8 mouse cellular contexts compared by ENCODE assay signal in genomic region chr1:156037144-156037583, GRCm38 (mm10). TPM values are rescaled to one million over a fixed set of nuclear protein-coding genes. Genes with fewer than 3 reads are reported as not detected.
A peak's percentile ranks its signal among the peaks of the same experiment; 100 is the strongest.
DNase-seq lines count a peak whose midpoint lies in the region; ATAC-seq and TF ChIP-seq lines count a peak whose summit lies in the region.

No protein-coding gene starts in this region.

- no peak overlapping the region for H3K4me2 ChIP-seq in forebrain, embryonic 15.5 days (replicated peaks)
- H3K4me2 ChIP-seq in liver, embryonic 14.5 days (ENCODE audit: low read depth) = peak overlapping the region; percentile 84

- TF ChIP-seq EP300 in liver, embryonic 14.5 days (IDR thresholded peaks at IDR 0.05; ENCODE audit: low read depth) = no peak

- H3K4me1 ChIP-seq in forebrain, embryonic 10.5 days = peaks cover 35% of the 10 kb centered on the region
- peaks cover 30% of the 10 kb centered on the region for H3K4me1 ChIP-seq in forebrain, embryonic 15.5 days
- peaks cover 39% of the 10 kb centered on the region for H3K4me1 ChIP-seq in E14TG2a.4 (replicated peaks; ENCODE audit: low read depth, low read length)
- H3K4me1 ChIP-seq in embryonic fibroblast, embryonic 13.5 days (ENCODE audit: control insufficient read depth, insufficient read depth, low read length) = no peaks in the 10 kb centered on the region
- H3K4me1 ChIP-seq in liver, embryonic 14.5 days (replicated peaks; ENCODE audit: control insufficient read depth in 2 of 2, insufficient read depth in 2 of 2, low read length in 1 of 2) = peaks cover 17 to 18% of the 10 kb centered on the region in 2 experiments

- H3K27me3 ChIP-seq in forebrain, embryonic 10.5 days (ENCODE audit: poor library complexity, severe bottlenecking) = no peaks in the 10 kb centered on the region
- H3K27me3 ChIP-seq in forebrain, embryonic 15.5 days = no peaks in the 10 kb centered on the region
- H3K27me3 ChIP-seq in E14TG2a.4 (ENCODE audit: insufficient read depth, low read length) = no peaks in the 10 kb centered on the region
- H3K27me3 ChIP-seq in liver, embryonic 14.5 days (ENCODE audit: control insufficient read depth, insufficient read depth, low read length) = no peaks in the 10 kb centered on the region

- peaks cover 23% of the 10 kb centered on the region for H3K36me3 ChIP-seq in forebrain, embryonic 10.5 days (replicated peaks)
- peaks cover 15% of the 10 kb centered on the region for H3K36me3 ChIP-seq in forebrain, embryonic 15.5 days
- H3K36me3 ChIP-seq in E14TG2a.4 (ENCODE audit: insufficient read depth, low read length) = peaks cover 23% of the 10 kb centered on the region
- H3K36me3 ChIP-seq in liver, embryonic 14.5 days (replicated peaks; ENCODE audit: control insufficient read depth, insufficient read depth, low read depth) = peaks cover 12% of the 10 kb centered on the region

- no peak for TF ChIP-seq CTCF in E14TG2a.4 (conservative IDR thresholded peaks at IDR 0.05; ENCODE audit: low read length)
- no peak for TF ChIP-seq CTCF in embryonic fibroblast, embryonic 13.5 days (IDR thresholded peaks at IDR 0.05; ENCODE audit: borderline replicate concordance, insufficient read depth, low read length)
- TF ChIP-seq CTCF in liver, embryonic 14.5 days (IDR thresholded peaks at IDR 0.05; ENCODE audit: low read depth) = no peak

- TF ChIP-seq POLR2A in embryonic fibroblast, embryonic 13.5 days (IDR thresholded peaks at IDR 0.05; ENCODE audit: low read depth, low read length) = peak; percentile 66

- no peak overlapping the region for H3K9ac ChIP-seq in forebrain, embryonic 15.5 days (replicated peaks)
- peak overlapping the region; percentile 61 for H3K9ac ChIP-seq in liver, embryonic 14.5 days (replicated peaks)

- no peak for DNase-seq in forebrain, embryonic 10.5 days (ENCODE audit: extremely low spot score, low spot score)
- peak; percentile 87 for DNase-seq in induced T-regulatory cell, adult 2 months (ENCODE audit: low read depth)
- peak; percentile 75 to 82 (median 79) for DNase-seq in liver, embryonic 14.5 days (ENCODE audit: low read depth in 3 of 3, low spot score in 3 of 3)
- peak; percentile 10 to 25 for DNase-seq in spleen, postnatal 14 days (ENCODE audit: low spot score in 2 of 2)
- DNase-seq in MN1 (ENCODE audit: low spot score) = no peak

- ATAC-seq in forebrain, embryonic 15.5 days (replicated peaks) = no peak
- ATAC-seq in liver, embryonic 14.5 days (ENCODE audit: insufficient read depth) = no peak

- WGBS in forebrain, embryonic 10.5 days = 68% methylated on average over 5 of the region's 5 CpGs
- 75% methylated on average over 5 of the region's 5 CpGs for WGBS in forebrain, embryonic 15.5 days
- WGBS in liver, embryonic 14.5 days (ENCODE audit: insufficient replicate concordance) = 1% methylated on average over 5 of the region's 5 CpGs

- H3K27ac ChIP-seq in forebrain, embryonic 10.5 days = peak overlapping the region; percentile 63
- H3K27ac ChIP-seq in forebrain, embryonic 15.5 days (replicated peaks) = no peak overlapping the region
- H3K27ac ChIP-seq in embryonic fibroblast, embryonic 13.5 days (ENCODE audit: insufficient read depth, low read length) = peak overlapping the region; percentile 65
- peak overlapping the region; percentile 97 for H3K27ac ChIP-seq in liver, embryonic 14.5 days

- no peaks in the 10 kb centered on the region for H3K9me3 ChIP-seq in forebrain, embryonic 10.5 days
- no peaks in the 10 kb centered on the region for H3K9me3 ChIP-seq in forebrain, embryonic 15.5 days
- H3K9me3 ChIP-seq in E14TG2a.4 (ENCODE audit: low read length) = no peaks in the 10 kb centered on the region
- H3K9me3 ChIP-seq in liver, embryonic 14.5 days (ENCODE audit: control insufficient read depth, low read length) = no peaks in the 10 kb centered on the region

- peak overlapping the region; percentile 85 for H3K4me3 ChIP-seq in forebrain, embryonic 10.5 days
- no peak overlapping the region for H3K4me3 ChIP-seq in forebrain, embryonic 15.5 days
- H3K4me3 ChIP-seq in E14TG2a.4 (replicated peaks; ENCODE audit: low read length) = peak overlapping the region; percentile 95
- H3K4me3 ChIP-seq in embryonic fibroblast, embryonic 13.5 days (ENCODE audit: insufficient read depth, low read length) = peak overlapping the region; percentile 45
- peak overlapping the region; percentile 76 to 85 for H3K4me3 ChIP-seq in liver, embryonic 14.5 days (ENCODE audit: insufficient read depth in 1 of 2, low read depth in 2 of 2, low read length in 2 of 2)

RNA-seq across cellular contexts. Expression of gene Tor1aip1, which starts 0.9 kb away (rescaled TPM):
- 39.0 and 42.2 TPM in 2 replicates for polyA plus RNA-seq in forebrain, embryonic 10.5 days (2016; fragmentation: Nextera tagmentation; extraction: Ambion mirVana)
- 24.9 and 25.2 TPM in 2 replicates for polyA plus RNA-seq in forebrain, embryonic 15.5 days (2015; fragmentation: Nextera tagmentation; extraction: Ambion mirVana)
- polyA plus RNA-seq in embryonic fibroblast, embryonic 13.5 days (2011; ENCODE audit: insufficient read length, low read depth, missing spikeins) = 71.4 and 77.9 TPM in 2 replicates
- polyA plus RNA-seq in liver, embryonic 14.5 days (2012; rRNA removed) = 6.4 and 6.6 TPM in 2 replicates
- polyA plus RNA-seq in liver, embryonic 14.5 days (2014; fragmentation: Nextera tagmentation; extraction: Ambion mirVana) = 20.9 and 21.6 TPM in 2 replicates

RNA-seq across cellular contexts. Expression of gene Tor1aip2, which starts 2.0 kb away (rescaled TPM):
- polyA plus RNA-seq in forebrain, embryonic 10.5 days (2016; fragmentation: Nextera tagmentation; extraction: Ambion mirVana) = 104 and 108 TPM in 2 replicates
- 69.7 and 73.6 TPM in 2 replicates for polyA plus RNA-seq in forebrain, embryonic 15.5 days (2015; fragmentation: Nextera tagmentation; extraction: Ambion mirVana)
- polyA plus RNA-seq in embryonic fibroblast, embryonic 13.5 days (2011; ENCODE audit: insufficient read length, low read depth, missing spikeins) = 161 and 181 TPM in 2 replicates
- polyA plus RNA-seq in liver, embryonic 14.5 days (2012; rRNA removed) = 30.2 and 34.6 TPM in 2 replicates
- polyA plus RNA-seq in liver, embryonic 14.5 days (2014; fragmentation: Nextera tagmentation; extraction: Ambion mirVana) = 40.2 and 42.0 TPM in 2 replicates

Comparison
In these comparisons a context has a peak if more than half of its experiments do, and no peak if none do; other contexts are left out.
1. DNase-seq: peak in induced T-regulatory cell, adult 2 months (single experiment), liver, embryonic 14.5 days (3 of 3) and spleen, postnatal 14 days (2 of 2); none in forebrain, embryonic 10.5 days (single experiment) and MN1 (single experiment).